Mouse (Mus musculus) spleen, adult 2 months (tissue): ENCODE measurements around the gene Ntm. TPM values are rescaled to one million over a fixed set of nuclear protein-coding genes. Genes with fewer than 3 reads are reported as not detected.

ENCODE experiments used
- DNase-seq, 2 experiments: peaks; one replicate each; pipeline versions ENCODE4 v3.0.0 to v3.0.0-alpha.2; 2012 to 2021; ENCODE audit warnings: low spot score in 2 of 2, low read depth in 1 of 2
- H3K27ac ChIP-seq: fragments of 200-500 bp; 2 replicates; pipeline ENCODE4 v1.5.1; 2012; ENCODE audit warnings: low read length, inconsistent platforms; ENCODE audit not compliant: insufficient read depth
- H3K27me3 ChIP-seq: fragments of 200-500 bp; 2 replicates; pipeline ENCODE4 v1.6.1; 2012; ENCODE audit warnings: mild to moderate bottlenecking, moderate library complexity, low read length, inconsistent platforms; ENCODE audit not compliant: control insufficient read depth, insufficient read depth
- H3K36me3 ChIP-seq: fragments of 200-500 bp; 2 replicates; pipeline ENCODE4 v1.6.1; 2012; ENCODE audit warnings: mild to moderate bottlenecking, low read length, inconsistent platforms; ENCODE audit not compliant: control insufficient read depth, insufficient read depth
- H3K4me1 ChIP-seq: fragments of 200-500 bp; 2 replicates; pipeline ENCODE4 v1.6.1; 2011; ENCODE audit warnings: inconsistent platforms; ENCODE audit not compliant: control insufficient read depth, insufficient read depth, insufficient read length
- H3K4me3 ChIP-seq: fragments of 200-500 bp; 2 replicates; pipeline ENCODE4 v1.5.1; 2011; ENCODE audit warnings: mild to moderate bottlenecking, inconsistent platforms; ENCODE audit not compliant: insufficient read depth, insufficient read length; ENCODE audit errors: extremely low read depth
- CTCF ChIP-seq: fragments of 200-500 bp; IDR thresholded peaks from 2 replicates; pipeline ENCODE4 v1.5.1; 2011; ENCODE audit warnings: mild to moderate bottlenecking, inconsistent platforms; ENCODE audit not compliant: insufficient read depth, insufficient read length, insufficient replicate concordance; ENCODE audit errors: extremely low read depth
- POLR2A ChIP-seq: fragments of 200-500 bp; IDR thresholded peaks from 2 replicates; pipeline ENCODE4 v1.6.1; 2011; ENCODE audit warnings: low read depth, low read length, inconsistent platforms
- WGBS: fragments of 180-500 bp; shearing (Covaris S2); methylation state at CpG from one replicate; pipeline ENCODE4 v1.1.7; 2018; 5-methylcytosine and 5-hydroxymethylcytosine counted together
- polyA plus RNA-seq: library from polyadenylated mRNA; depleted of rRNA; stranded (reverse); fragments of >200 nt; gene quantifications from 2 replicates; pipeline ENCODE4 v1.2.3, GENCODE M21; 2012

The Ntm gene
- polyA plus RNA-seq, 1 experiment: 0.18 TPM

DNA sequence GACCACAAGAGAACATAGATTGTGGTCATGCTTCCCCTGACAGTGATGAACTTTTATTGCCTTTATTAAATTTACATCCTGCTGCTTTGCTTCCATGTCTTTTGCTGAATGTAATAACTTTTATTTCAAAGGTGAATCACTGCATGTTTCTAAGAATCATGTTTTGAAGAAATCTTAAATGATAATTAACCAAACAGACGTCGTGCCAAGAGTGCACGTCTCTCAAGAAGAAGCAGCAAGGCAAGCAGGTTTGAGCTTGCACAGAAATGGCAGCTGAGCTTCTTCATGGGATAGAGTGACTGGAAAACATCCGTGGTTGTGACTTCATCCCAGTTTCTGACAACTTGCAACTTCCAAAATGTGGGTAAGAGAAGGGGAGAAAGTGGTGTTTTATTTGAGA is 34.1 kb downstream of the Ntm start:
- Histone ChIP-seq H3K27ac (no peak overlapping the region), H3K4me3 (no peak overlapping the region), H3K36me3 (no peaks in the 10 kb centered on the region), H3K4me1 (no peaks in the 10 kb centered on the region), H3K27me3 (no peaks in the 10 kb centered on the region)
- 85% methylated on average over 4 of the region's 4 CpGs for WGBS
- TF ChIP-seq CTCF (no peak), POLR2A (no peak)
- no peak for DNase-seq

DNA sequence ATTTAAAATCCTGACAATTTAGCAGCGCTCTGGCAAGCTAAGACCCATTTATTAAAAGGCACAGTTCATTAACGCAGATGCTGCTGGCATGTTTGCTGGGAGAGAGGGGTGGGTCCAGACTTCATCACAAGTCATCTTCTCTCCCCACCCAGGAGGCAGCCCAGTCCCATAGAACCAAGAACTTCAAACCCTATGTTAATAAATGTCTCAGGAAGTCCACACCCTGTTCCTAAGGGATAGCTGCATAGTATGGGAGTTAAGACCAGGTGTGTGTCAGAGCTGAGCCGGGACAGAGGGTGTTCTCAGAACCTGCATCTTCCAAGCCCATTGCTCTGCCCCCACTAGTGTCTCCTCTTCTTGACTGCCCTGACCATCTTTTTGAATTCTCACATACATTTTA is 37.6 kb downstream of the Ntm start:
- H3K4me1 ChIP-seq: no peaks in the 10 kb centered on the region
- H3K4me3 ChIP-seq: no peak overlapping the region
- no peaks in the 10 kb centered on the region for H3K27me3 ChIP-seq
- no peaks in the 10 kb centered on the region for H3K36me3 ChIP-seq
- no peak for TF ChIP-seq CTCF
- no peak for TF ChIP-seq POLR2A
- no peak overlapping the region for H3K27ac ChIP-seq
- 81% methylated on average over 3 of the region's 3 CpGs for WGBS
- DNase-seq: no peak

DNA sequence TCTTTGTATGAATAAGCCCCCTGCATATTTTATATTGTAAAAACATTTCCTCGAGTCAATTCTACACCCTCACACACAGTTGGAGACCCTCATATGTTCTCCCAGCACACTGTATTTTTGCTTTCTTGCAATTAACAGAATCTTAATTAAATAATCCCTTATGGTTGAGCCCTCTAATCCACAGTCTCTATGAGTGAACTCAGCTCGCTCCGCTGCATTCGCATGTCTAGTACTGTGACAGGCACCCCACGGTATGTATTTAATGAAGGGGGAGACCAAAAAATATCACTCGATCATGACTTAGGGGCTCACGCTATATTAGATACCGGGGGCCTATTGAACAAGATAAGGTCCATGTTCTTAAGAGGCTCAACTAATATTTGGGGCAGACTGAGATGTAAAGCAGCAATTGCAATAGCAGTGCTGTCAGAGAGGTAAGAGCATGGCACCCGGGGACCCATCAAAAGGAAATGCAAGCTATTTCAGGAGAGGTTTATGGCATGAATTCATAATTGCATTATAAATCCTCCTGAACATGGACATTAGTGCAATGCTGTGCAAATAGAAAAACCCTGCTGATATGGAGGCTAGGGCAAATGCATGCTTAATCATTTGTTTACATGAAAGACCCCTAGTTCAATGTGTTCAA is 64.4 kb downstream of the Ntm start:
- 87% methylated on average over 9 of the region's 9 CpGs for WGBS
- H3K4me1 ChIP-seq: no peaks in the 10 kb centered on the region
- H3K27me3 ChIP-seq: no peaks in the 10 kb centered on the region
- H3K4me3 ChIP-seq: no peak overlapping the region
- no peak overlapping the region for H3K27ac ChIP-seq
- no peak for DNase-seq
- TF ChIP-seq POLR2A (no peak), CTCF (no peak)
- H3K36me3 ChIP-seq: no peaks in the 10 kb centered on the region

GRCm38 (mm10) chr9:29897448-29897847 is 65.5 kb downstream of the Ntm start:
- Histone ChIP-seq H3K27ac (no peak overlapping the region), H3K4me1 (no peaks in the 10 kb centered on the region), H3K27me3 (no peaks in the 10 kb centered on the region), H3K4me3 (no peak overlapping the region), H3K36me3 (no peaks in the 10 kb centered on the region)
- no peak for DNase-seq
- TF ChIP-seq CTCF (no peak), POLR2A (no peak)
- 82% methylated on average over 4 of the region's 4 CpGs for WGBS

DNA sequence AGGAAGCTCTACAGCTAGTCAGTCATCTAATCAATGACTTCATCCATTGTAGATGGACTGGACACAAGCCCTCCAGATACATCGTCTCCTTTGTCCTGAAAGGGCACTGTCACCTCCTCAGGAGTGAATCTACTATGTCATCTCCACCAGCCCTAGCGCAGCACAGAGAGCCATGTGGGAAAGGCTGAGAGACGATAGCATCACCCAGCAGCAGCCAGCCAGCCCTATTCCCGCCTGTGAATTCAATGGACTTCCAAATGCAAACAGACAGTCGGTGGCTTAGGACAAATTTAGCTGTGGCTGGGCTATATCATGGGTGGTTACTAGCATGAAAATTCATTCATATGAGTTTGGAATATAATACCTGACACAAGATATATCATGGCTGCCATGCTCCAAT is 70.1 kb downstream of the Ntm start:
- H3K27ac ChIP-seq: no peak overlapping the region
- H3K27me3 ChIP-seq: no peaks in the 10 kb centered on the region
- H3K4me1 ChIP-seq: no peaks in the 10 kb centered on the region
- DNase-seq: no peak
- TF ChIP-seq CTCF (no peak), POLR2A (no peak)
- 82% methylated on average over 5 of the region's 5 CpGs for WGBS
- H3K36me3 ChIP-seq: no peaks in the 10 kb centered on the region
- no peak overlapping the region for H3K4me3 ChIP-seq

DNA sequence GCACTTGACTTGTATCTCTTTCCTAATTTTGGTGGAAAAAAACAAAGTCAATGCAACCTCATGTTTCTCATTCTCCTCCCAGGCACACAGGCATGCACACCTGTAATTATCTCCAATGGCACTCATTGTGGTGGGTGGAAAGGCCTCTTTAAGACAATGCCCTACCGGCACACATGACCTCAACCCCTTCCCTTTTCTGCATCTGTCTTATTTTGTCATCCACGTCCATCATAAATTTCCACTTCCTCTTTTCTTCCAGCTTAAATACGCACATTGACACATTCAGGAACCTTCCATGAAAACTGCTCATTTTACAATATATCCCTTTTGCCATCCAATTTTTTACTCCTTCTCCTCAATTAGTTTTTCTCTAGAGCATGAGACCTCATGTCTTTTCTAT is 74.2 kb downstream of the Ntm start:
- Histone ChIP-seq H3K4me3 (no peak overlapping the region), H3K36me3 (no peaks in the 10 kb centered on the region), H3K27ac (no peak overlapping the region), H3K27me3 (no peaks in the 10 kb centered on the region), H3K4me1 (no peaks in the 10 kb centered on the region)
- WGBS: 4% methylated on average over 3 of the region's 3 CpGs
- TF ChIP-seq POLR2A (no peak), CTCF (no peak)
- DNase-seq: no peak

DNA sequence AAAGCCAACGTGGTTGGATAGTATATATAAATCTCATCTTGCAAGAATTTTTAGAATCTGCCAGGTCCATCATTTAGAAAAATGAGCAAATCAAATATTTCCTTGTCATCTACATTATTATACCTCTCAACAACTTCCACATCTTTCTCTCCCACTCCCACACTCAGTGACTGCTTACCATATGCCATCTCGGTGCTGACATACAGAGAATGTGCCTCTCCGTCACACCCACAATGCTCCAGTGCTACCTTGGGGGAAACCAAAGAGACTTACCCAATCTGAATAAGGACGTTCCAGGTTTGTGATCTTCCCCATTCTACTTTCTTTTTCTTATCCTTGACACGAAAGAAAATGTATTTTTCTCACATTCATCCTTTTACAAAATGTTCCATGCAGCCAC is 75.0 kb downstream of the Ntm start:
- WGBS: 77% methylated on average over 5 of the region's 5 CpGs
- Histone ChIP-seq H3K4me3 (no peak overlapping the region), H3K27ac (no peak overlapping the region), H3K4me1 (no peaks in the 10 kb centered on the region), H3K27me3 (no peaks in the 10 kb centered on the region), H3K36me3 (no peaks in the 10 kb centered on the region)
- no peak for TF ChIP-seq POLR2A
- TF ChIP-seq CTCF: no peak
- no peak for DNase-seq
